Mouse (Mus musculus): ENCODE results near the gene Ncln. TPM values are rescaled to one million over a fixed set of nuclear protein-coding genes. Genes with fewer than 3 reads are reported as not detected.

Gene Ncln
- polyA plus RNA-seq, 1 experiment from 2014 or later: 56.0 TPM

DNA sequence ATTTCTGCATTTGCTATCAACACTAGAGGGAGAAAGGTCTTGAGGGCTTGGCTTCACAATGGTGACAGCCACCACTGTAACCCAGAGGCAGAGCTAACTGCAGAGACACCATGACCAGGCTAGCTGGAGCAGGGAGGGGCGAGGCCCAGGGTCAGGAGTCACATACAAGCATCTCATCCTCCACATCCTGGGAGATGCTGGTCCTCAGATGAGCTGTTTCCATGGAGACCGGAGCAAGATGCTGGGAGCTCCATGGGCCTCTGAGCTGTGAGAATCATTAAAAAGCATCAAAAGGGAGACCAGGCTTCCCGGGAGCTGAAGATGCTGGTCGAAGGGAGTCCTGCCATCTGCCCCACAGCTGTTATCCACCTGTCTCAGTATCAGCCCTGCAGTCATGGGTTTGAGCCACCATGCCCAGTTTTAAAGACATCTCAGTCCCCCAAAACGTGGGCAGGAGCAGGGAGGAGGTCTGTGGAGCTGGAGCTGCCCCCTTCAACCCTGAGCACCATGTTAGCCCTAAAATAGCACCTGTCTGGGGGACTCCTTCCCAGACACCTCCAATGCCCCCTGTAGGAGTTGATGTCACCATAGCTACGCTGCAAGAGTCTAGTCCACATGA is 11.6 kb downstream of the Ncln start:
- Histone ChIP-seq H3K4me2 (no peak overlapping the region), H3K9me3 (no peaks in the 10 kb centered on the region), H3K4me1 (replicated peaks) (peaks cover 39% of the 10 kb centered on the region), H3K27ac (peak overlapping the region; percentile 74), H3K4me3 (no peak overlapping the region), H3K36me3 (peaks cover 38% of the 10 kb centered on the region), H3K9ac (peak overlapping the region; percentile 49), H3K27me3 (no peaks in the 10 kb centered on the region)
- ATAC-seq (ENCODE audit: low FRiP score): no peak
- WGBS: 48% methylated on average over 6 of the region's 6 CpGs

DNA sequence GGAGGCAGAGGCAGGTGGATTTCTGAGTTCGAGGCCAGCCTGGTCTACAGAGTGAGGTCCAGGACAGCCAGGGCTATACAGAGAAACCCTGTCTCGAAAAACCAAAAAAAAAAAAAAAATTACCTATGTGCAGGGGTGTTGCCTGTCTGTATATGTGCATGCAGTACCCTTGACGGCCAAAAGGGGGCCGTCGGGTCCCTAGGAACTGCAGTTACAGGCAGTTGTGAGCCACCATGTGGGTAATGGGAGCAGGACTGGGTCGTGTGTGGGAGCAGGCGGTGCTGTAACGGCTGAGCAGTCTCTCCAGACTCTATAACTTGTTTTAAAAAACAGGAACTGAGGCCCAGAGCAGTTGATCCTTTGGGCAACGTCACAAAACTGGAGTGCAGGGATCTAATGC is 12.2 kb downstream of the Ncln start:
- ATAC-seq (ENCODE audit: low FRiP score): no peak
- Histone ChIP-seq H3K9me3 (no peaks in the 10 kb centered on the region), H3K36me3 (peaks cover 32% of the 10 kb centered on the region), H3K4me2 (no peak overlapping the region), H3K4me1 (replicated peaks) (peaks cover 43% of the 10 kb centered on the region), H3K27ac (peak overlapping the region; percentile 74), H3K27me3 (0 out of 2 replicates have a peak, but pooled peaks cover 1% of the 10 kb centered on the region), H3K4me3 (no peak overlapping the region), H3K9ac (no peak overlapping the region)
- WGBS: 22% methylated on average over 9 of the region's 9 CpGs

DNA sequence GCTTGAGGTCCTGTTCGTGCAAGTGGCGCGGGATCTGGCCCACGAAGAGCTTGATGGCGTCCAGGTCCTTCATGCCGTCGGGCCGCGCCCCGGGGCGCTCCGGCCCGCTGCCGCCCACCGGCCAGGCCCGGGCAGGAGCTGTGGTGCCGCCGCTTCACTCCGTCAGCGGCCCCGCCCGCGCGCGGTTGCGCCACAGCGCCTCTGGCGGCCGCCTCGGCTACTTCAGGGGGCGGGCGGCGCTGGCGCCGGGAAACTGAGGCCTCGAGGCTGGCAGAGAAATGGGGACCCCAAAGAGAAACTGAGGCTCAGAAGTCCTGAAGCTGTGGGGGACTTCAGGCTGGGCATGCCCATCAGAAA is 13.7 kb downstream of the Ncln start, which contains the start of gene Celf5:
Gene Celf5, minus strand, starts transcription at position 177 of the 357 bp plus-strand sequence.
- peak within 1 kb of the TSS; percentile 72 for H3K4me3 ChIP-seq
- H3K4me1 ChIP-seq (replicated peaks): peaks cover 57% of the 10 kb centered on the region
- H3K4me2 ChIP-seq: peak within 1 kb of the TSS; percentile 68
- ATAC-seq (ENCODE audit: low FRiP score): peak; percentile 61
- peaks cover 9% of the 10 kb centered on the region; the same call in 1 of the 2 replicates for H3K27me3 ChIP-seq
- peak within 1 kb of the TSS; percentile 90 for H3K27ac ChIP-seq
- H3K9me3 ChIP-seq: no peaks in the 10 kb centered on the region
- peak within 1 kb of the TSS; percentile 91 for H3K9ac ChIP-seq
- WGBS: under 1% methylated on average over 36 of the region's 36 CpGs
- peaks cover 19% of the 10 kb centered on the region for H3K36me3 ChIP-seq

DNA sequence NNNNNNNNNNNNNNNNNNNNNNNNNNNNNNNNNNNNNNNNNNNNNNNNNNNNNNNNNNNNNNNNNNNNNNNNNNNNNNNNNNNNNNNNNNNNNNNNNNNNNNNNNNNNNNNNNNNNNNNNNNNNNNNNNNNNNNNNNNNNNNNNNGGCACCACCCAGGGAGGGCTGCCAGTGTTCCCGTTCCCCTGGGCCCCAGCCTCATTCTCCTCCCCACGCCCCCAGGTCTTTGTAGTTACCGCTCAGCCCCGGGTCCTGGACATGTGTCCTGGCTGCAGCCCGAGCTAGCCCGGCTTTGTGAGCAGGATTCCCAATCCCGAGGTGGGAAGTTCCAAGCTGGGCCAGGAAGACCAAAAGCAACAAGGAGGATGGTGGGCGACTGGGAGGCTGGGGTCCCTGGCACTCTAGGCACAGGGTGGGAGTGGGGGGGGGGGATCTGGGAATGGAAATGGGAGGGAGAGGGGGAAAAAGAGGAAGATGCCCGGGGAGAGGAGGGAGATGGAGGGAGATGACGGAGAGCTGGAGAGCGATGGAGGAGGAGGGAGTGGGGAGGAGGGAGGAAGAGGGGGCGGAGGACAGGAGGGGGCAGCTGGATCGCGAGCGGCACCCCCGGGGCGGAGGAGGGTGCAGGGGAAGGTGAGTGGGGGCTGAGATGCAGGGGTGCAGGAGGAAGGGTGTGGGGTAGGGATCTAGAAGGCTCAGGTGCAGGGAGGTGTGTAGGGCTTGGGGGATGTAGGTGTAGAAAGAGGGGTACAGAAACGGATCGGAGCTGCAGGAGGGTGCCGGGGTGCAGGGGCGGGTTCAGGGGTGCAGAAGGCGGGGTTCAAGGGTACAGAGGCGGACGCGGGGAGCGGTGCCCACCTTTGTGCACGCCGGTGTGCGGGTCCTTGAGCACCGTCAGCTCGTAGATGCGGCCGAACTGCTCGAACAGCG is 14.3 kb downstream of the Ncln start:
- H3K27me3 ChIP-seq: peaks cover 15% of the 10 kb centered on the region
- no peaks in the 10 kb centered on the region for H3K9me3 ChIP-seq
- H3K4me2 ChIP-seq: peak overlapping the region; percentile 68
- H3K9ac ChIP-seq: peak overlapping the region; percentile 91
- H3K27ac ChIP-seq: peak overlapping the region; percentile 90
- peak; percentile 47 for ATAC-seq (ENCODE audit: low FRiP score)
- H3K36me3 ChIP-seq: peaks cover 19% of the 10 kb centered on the region
- peaks cover 64% of the 10 kb centered on the region for H3K4me1 ChIP-seq (replicated peaks)
- WGBS: 3% methylated on average over 35 of the region's 35 CpGs
- H3K4me3 ChIP-seq: peak overlapping the region; percentile 72

DNA sequence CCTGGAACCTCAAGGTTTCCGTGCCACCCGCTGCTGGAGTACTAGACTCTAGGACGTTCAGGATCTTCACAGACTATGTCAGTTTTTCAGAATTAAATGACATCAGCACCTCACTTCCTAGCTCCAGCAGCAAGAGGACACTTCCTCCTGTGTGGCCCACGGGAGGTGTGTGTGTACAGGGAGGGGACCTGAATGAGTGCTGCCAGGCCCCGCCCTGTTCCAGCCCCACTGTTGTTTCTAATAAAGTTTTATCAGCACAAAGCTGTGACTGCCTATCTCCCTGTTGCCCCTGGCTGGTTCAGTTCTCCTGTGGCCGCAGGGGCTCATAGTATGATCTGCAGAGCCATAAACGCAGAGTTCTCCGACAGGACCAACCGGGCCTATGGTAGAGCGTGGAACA is 21.7 kb downstream of the Ncln start:
- H3K4me2 ChIP-seq: no peak overlapping the region
- no peaks in the 10 kb centered on the region for H3K9me3 ChIP-seq
- ATAC-seq (ENCODE audit: low FRiP score): no peak
- peaks cover 69% of the 10 kb centered on the region for H3K4me1 ChIP-seq (replicated peaks)
- H3K27ac ChIP-seq: peak overlapping the region; percentile 94; the same call in 1 of the 2 replicates
- WGBS: 85% methylated on average over 10 of the region's 10 CpGs
- peaks cover 37% of the 10 kb centered on the region for H3K27me3 ChIP-seq
- no peak overlapping the region for H3K4me3 ChIP-seq
- peaks cover 25% of the 10 kb centered on the region for H3K36me3 ChIP-seq
- H3K9ac ChIP-seq: no peak overlapping the region

DNA sequence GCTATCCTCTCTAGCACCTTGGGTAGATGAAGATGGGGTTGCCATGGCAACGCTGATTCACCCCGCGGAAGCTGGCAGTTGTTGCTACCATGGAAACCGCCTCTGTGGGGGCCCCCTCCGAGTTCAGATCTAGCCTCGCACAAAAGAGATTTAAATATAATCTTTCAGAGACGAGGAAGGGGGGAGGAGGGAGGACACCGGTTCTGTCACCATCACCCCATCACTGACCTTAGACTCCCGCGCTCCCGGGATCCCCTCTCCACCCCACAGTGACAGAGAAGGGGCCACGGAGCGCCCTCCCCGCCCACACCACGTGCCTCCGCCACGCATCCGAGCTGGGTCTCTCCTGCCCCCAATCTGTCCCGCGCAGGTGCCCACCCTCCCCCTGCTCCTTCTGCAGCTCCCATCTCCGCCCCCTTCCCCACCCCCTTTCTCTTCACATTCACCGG is 23.2 kb downstream of the Ncln start:
- Histone ChIP-seq H3K36me3 (peaks cover 39% of the 10 kb centered on the region), H3K27me3 (peaks cover 42% of the 10 kb centered on the region), H3K4me2 (peak overlapping the region; percentile 74)

DNA sequence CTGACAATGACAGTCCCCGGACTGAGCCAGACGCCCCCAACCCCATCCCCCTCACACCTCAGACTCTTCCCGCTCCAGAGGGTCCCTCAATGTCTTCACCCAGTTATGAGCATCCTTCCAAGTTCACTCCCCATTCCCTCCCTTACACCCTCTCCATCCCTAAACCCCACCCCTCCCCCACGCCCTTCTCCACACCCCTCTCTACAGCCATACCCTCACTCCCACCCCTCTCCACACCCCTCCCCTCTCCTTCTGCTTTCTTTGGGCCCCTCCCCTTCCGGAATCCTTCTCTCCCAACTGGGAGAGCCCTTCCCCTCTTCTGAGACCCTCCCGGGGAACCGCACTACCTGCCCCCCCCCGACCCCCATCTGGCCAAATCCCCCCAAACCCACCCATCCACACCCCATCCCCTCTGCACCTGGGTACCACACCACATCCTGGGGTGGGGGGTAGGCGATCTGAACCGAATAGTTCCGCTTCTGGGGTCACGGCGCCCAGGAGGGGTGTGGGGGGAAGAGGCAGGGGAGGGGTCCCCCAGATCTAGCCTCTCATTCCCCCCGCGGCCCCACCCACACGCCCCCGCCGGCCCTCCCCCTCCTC is 23.7 kb downstream of the Ncln start:
- 1% methylated on average over 17 of the region's 18 CpGs for WGBS
- peaks cover 43% of the 10 kb centered on the region for H3K36me3 ChIP-seq
- ATAC-seq (ENCODE audit: low FRiP score): peak; percentile 44
- peak overlapping the region; percentile 79 for H3K9ac ChIP-seq
- H3K4me3 ChIP-seq: peak overlapping the region; percentile 45
- H3K27me3 ChIP-seq: peaks cover 41% of the 10 kb centered on the region
- peak overlapping the region; percentile 74 for H3K4me2 ChIP-seq
- peak overlapping the region; percentile 94 for H3K27ac ChIP-seq
- no peaks in the 10 kb centered on the region for H3K9me3 ChIP-seq
- peaks cover 51% of the 10 kb centered on the region for H3K4me1 ChIP-seq (replicated peaks)

More for the DNA sequence above, 23.2 kb downstream of the Ncln start:
- Histone ChIP-seq H3K4me3 (peak overlapping the region; percentile 45), H3K27ac (peak overlapping the region; percentile 94), H3K4me1 (replicated peaks) (peaks cover 56% of the 10 kb centered on the region), H3K9me3 (no peaks in the 10 kb centered on the region), H3K9ac (peak overlapping the region; percentile 79)
- ATAC-seq (ENCODE audit: low FRiP score): peak; percentile 84
- under 1% methylated on average over 22 of the region's 22 CpGs for WGBS

DNA sequence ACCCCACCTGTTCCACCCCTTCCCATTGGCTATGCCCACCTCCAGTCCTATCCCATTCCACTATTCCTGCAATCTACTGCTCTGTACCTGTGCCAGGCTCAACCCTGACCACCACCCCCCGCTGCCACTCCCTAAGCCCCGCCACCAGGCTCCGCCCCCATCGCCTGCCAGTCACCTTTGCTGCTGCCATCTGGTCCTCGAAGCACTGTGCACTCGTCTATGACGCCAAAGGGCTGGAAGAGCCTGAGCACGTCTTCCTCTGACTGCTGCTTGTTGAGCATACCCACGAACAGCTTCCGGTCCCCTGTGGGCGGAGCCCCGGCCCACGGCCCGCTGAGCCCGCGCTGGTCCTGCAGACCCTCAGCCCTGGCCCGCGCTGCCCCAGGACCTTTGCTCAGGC is 25.7 kb downstream of the Ncln start:
- Histone ChIP-seq H3K27me3 (peaks cover 41% of the 10 kb centered on the region), H3K9me3 (no peaks in the 10 kb centered on the region), H3K4me2 (0 out of 2 replicates have a peak overlapping the region, but pooled peaks have one; percentile 8), H3K27ac (no peak overlapping the region), H3K36me3 (peaks cover 48% of the 10 kb centered on the region), H3K4me1 (replicated peaks) (peaks cover 43% of the 10 kb centered on the region), H3K9ac (no peak overlapping the region), H3K4me3 (no peak overlapping the region)
- 50% methylated on average over 18 of the region's 18 CpGs for WGBS
- no peak for ATAC-seq (ENCODE audit: low FRiP score)

DNA sequence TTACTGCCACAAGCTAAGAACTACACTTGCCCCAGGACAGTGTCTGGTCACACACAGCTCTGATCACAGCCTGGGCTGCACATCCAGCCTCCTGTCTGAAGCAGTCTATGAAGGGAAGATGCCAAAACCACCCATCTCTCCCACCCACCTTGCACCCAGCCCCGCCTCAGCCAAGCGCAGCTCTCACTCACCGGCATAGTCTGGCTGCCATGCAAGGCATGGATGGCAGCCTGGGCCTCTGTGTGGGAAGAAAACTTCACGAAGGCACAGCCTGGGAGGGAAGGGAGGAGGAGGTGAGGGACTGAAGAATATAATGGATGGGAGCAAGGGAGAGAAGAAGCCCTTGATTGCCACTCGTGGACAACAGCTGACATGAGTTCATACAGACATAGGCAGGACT is 26.9 kb downstream of the Ncln start:
- Histone ChIP-seq H3K4me2 (no peak overlapping the region), H3K9ac (peak overlapping the region; percentile 24; the same call in 1 of the 2 replicates), H3K27me3 (peaks cover 49% of the 10 kb centered on the region), H3K9me3 (no peaks in the 10 kb centered on the region), H3K4me1 (replicated peaks) (peaks cover 46% of the 10 kb centered on the region), H3K36me3 (peaks cover 46% of the 10 kb centered on the region), H3K4me3 (no peak overlapping the region), H3K27ac (no peak overlapping the region)
- 77% methylated on average over 5 of the region's 5 CpGs for WGBS
- ATAC-seq (ENCODE audit: low FRiP score): no peak

DNA sequence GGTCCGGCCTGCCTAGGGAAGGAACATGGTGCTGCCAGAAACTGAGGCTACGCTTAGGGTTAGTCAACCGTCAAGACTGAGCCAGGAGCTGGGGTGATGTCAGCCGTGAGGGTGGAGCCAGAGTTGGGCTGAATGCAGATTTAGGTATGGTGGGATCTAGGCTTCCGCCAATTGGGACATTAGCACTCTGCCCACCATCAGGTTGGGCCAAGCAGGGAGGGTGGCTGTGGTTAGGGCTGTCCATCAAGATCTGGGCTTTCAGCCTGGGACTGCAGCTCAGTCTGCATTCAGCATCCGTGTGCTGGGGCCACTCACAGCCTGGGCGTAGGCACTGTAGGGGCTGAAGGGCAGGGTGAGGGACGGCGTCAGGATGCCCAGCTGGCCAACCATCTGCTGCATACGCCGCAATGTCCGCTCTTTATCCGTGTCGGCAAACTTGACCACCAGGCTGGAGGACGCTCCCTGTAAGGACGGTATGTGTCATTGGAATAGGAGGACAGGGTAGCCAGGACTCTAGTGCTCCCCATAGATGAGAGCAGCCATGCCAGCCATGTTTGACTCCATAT is 28.4 kb downstream of the Ncln start:
- Histone ChIP-seq H3K9ac (no peak overlapping the region), H3K4me3 (no peak overlapping the region), H3K36me3 (peaks cover 58% of the 10 kb centered on the region), H3K4me2 (no peak overlapping the region), H3K9me3 (no peaks in the 10 kb centered on the region), H3K27me3 (peaks cover 61% of the 10 kb centered on the region), H3K27ac (no peak overlapping the region), H3K4me1 (replicated peaks) (peaks cover 41% of the 10 kb centered on the region)
- no peak for ATAC-seq (ENCODE audit: low FRiP score)
- 84% methylated on average over 16 of the region's 16 CpGs for whole genome bisulfite sequencing

DNA sequence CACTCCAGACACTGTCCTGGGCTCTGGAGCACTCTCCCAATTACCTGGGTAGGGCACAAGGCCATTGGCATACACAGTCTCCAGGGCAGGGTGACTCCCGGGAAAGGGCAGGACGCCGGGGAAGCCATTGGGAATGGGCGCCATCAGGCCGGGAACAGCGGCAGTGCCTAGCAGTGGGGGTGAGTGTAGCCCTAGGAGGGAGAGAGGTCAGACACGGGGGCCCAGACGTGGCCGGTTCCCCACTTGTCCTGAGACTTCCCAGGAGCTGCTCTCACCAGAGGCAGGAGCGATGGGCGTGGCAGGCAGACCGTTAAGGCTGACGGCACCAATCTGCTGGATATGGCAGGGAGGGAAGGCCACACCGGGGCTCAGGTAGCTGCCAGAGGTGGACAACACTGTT is 29.3 kb downstream of the Ncln start:
- Histone ChIP-seq H3K9me3 (no peaks in the 10 kb centered on the region), H3K4me3 (no peak overlapping the region), H3K36me3 (peaks cover 67% of the 10 kb centered on the region), H3K4me2 (no peak overlapping the region), H3K9ac (no peak overlapping the region), H3K27ac (no peak overlapping the region), H3K4me1 (replicated peaks) (peaks cover 32% of the 10 kb centered on the region), H3K27me3 (peaks cover 70% of the 10 kb centered on the region)
- WGBS: 73% methylated on average over 14 of the region's 14 CpGs
- ATAC-seq (ENCODE audit: low FRiP score): no peak

DNA sequence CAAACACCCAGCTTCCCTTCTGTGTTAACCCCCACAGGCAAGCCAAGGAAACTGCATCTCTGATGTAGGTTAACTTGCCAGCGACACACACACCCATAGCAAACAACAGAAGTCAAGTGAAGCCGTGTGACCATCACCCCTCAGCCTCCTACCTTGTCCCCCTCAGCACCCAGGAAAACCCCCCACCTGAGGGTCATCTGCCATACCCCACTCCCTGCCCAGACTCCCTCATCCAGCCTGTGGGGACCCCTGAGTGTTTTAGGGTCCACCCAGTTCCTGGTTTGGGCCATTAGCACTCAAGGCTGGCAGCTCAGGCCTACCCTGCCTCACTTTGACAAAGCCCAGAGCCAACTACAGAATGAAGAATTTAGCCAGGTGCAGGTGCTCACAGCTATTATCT is 30.1 kb downstream of the Ncln start:
- peaks cover 26% of the 10 kb centered on the region for H3K4me1 ChIP-seq (replicated peaks)
- WGBS: 75% methylated on average over 2 of the region's 2 CpGs
- no peaks in the 10 kb centered on the region for H3K9me3 ChIP-seq
- no peak overlapping the region for H3K9ac ChIP-seq
- H3K36me3 ChIP-seq: peaks cover 73% of the 10 kb centered on the region
- peaks cover 78% of the 10 kb centered on the region for H3K27me3 ChIP-seq
- H3K27ac ChIP-seq: no peak overlapping the region
- H3K4me3 ChIP-seq: no peak overlapping the region
- H3K4me2 ChIP-seq: no peak overlapping the region
- no peak for ATAC-seq (ENCODE audit: low FRiP score)
